Mouse (Mus musculus) hindbrain, embryonic 10.5 days (tissue): ENCODE results near the gene Pgam1. TPM values are rescaled to one million over a fixed set of nuclear protein-coding genes. Genes with fewer than 3 reads are reported as not detected.
"Not testable (repeated sequence)": the region's sequence is repeated elsewhere in the genome, so short reads cannot be mapped to it uniquely, and the experiment has no call there.

ENCODE experiments used
- DNase-seq: peaks from one replicate; pipeline ENCODE4 v3.0.0-alpha.2; 2017; ENCODE audit warnings: low spot score
- H3K27ac ChIP-seq: fragments of 300-500 bp; sonication (generic); 2 replicates; pipeline ENCODE4 v1.5.1; 2016; ENCODE audit warnings: mild to moderate bottlenecking, moderate library complexity
- H3K27me3 ChIP-seq: fragments of 300-500 bp; sonication (generic); 2 replicates; pipeline ENCODE4 v1.6.1; 2016; ENCODE audit warnings: mild to moderate bottlenecking; ENCODE audit not compliant: poor library complexity, insufficient read depth, severe bottlenecking
- H3K36me3 ChIP-seq: fragments of 300-500 bp; sonication (generic); 2 replicates; pipeline ENCODE4 v1.6.1; 2016; ENCODE audit warnings: mild to moderate bottlenecking, moderate library complexity
- H3K4me1 ChIP-seq: fragments of 300-500 bp; sonication (generic); replicated peaks from 2 replicates; pipeline ENCODE4 v1.6.1; 2016; ENCODE audit warnings: mild to moderate bottlenecking
- H3K4me3 ChIP-seq: fragments of 300-500 bp; sonication (generic); 2 replicates; pipeline ENCODE4 v1.5.1; 2016; ENCODE audit warnings: mild to moderate bottlenecking, moderate library complexity
- H3K9me3 ChIP-seq: fragments of 300-500 bp; sonication (generic); 2 replicates; pipeline ENCODE4 v1.6.1; 2016; ENCODE audit warnings: mild to moderate bottlenecking, moderate library complexity
- WGBS: fragments of 180-500 bp; shearing (Covaris S2); methylation state at CpG from one replicate; pipeline ENCODE4 v1.1.7; 2016; 5-methylcytosine and 5-hydroxymethylcytosine counted together
- polyA plus RNA-seq: library from polyadenylated mRNA; unstranded; fragments of >200 nt; fragmentation: Nextera tagmentation; extraction: Ambion mirVana; gene quantifications from 2 replicates; pipeline ENCODE4 v1.2.1, GENCODE M21; 2016

Pgam1 gene
- polyA plus RNA-seq, 1 experiment from 2014 or later: 900 TPM

DNA sequence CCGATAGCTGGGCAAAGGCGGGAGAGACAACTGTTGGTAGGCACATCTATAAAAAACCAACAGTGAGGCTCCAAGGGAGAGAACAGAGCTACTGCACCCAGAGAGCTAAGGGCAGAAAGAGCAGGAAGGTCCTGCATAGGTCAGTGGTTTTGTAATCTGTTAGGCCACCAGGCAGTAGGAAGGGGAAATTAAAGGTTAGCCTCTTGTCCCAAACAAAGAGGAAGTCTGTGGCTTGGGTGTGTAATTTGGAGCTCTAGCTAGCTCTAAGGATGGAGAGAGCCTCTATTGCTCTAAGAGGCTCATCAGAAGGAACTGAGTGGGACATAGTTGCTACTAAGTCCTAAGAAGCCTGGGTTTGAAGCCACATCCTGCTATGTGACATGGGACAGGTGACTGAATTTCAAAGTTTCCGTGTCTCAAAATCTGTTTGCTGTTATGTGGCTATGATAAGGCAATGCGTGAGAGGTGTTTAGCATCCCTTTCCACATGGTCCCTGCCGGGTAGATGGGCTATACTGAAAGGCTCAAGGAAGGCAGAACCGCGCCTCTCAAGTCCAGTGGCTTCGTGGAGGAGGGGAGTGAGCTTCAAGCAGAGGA, 11.1 kb upstream of the Pgam1 start:
- Histone ChIP-seq H3K27me3 (no peaks in the 10 kb centered on the region), H3K4me1 (peaks cover 5% of the 10 kb centered on the region), H3K4me3 (no peak overlapping the region), H3K9me3 (no peaks in the 10 kb centered on the region), H3K36me3 (no peaks in the 10 kb centered on the region), H3K27ac (no peak overlapping the region)
- DNase-seq: no peak
- 88% methylated on average over 8 of the region's 8 CpGs for WGBS

DNA sequence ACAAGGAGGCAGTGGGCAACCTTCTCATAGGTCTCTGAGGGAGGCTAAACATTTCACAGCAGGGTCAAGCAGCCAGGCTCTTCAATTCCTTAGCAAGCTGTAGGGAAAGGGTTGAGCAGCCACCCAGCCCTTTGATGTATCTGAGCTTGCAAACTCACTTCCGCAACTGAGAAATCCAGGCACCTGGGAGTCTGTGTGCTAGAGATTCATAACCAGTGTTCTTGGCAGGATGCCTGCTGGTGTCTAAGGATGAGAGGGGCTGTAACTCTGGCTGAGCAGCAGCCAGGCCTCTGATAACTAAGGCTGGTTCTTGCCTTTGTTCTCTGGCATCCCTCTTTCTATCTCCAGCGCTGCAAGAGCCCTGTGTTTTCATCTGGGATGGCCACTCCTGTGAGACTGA, 10.0 kb upstream of the Pgam1 start:
- 70% methylated on average over 2 of the region's 2 CpGs for WGBS
- no peak overlapping the region for H3K27ac ChIP-seq
- H3K4me3 ChIP-seq: no peak overlapping the region
- no peaks in the 10 kb centered on the region for H3K27me3 ChIP-seq
- DNase-seq: no peak
- H3K4me1 ChIP-seq: no peaks in the 10 kb centered on the region
- no peaks in the 10 kb centered on the region for H3K9me3 ChIP-seq
- H3K36me3 ChIP-seq: no peaks in the 10 kb centered on the region

DNA sequence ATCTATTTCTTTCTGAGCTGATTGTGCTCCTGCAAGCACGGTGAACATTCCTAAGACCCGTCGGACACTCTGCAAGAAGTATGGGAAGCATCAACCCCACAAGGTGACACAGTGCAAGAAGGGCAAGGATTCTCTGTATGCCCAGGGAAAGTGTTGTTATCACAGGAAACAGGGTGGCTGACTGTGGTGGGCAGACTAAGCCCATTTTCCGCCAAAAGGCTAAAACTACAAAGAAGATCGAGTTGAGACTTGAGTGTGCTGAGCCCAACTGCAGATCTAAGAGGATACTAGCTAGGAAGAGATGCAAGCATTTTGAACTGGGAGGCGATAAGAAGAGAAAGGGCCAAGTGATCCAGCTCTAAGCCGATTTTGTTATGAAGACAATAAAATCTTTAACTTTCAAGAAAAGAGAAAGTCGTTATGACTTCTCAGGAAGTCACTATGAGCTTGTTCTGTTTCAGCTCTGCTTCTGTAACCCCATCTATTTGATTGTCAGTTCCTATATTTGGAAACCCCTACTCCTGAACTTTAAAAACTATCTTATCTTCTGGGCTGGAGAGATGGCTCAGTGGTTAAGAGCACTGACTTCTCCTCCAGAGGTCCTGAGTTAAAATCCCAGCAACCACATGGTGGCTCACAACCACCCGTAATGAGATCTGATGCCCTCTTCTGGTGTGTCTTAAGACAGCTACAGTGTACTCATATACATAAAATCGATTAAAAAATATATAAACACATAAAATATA, 8.7 kb upstream of the Pgam1 start:
- Histone ChIP-seq H3K4me1 (no peaks in the 10 kb centered on the region), H3K9me3 (no peaks in the 10 kb centered on the region), H3K27me3 (no peaks in the 10 kb centered on the region), H3K36me3 (no peaks in the 10 kb centered on the region), H3K27ac (no peak overlapping the region), H3K4me3 (no peak overlapping the region)
- WGBS: 89% methylated on average over 10 of the region's 10 CpGs
- no peak for DNase-seq

DNA sequence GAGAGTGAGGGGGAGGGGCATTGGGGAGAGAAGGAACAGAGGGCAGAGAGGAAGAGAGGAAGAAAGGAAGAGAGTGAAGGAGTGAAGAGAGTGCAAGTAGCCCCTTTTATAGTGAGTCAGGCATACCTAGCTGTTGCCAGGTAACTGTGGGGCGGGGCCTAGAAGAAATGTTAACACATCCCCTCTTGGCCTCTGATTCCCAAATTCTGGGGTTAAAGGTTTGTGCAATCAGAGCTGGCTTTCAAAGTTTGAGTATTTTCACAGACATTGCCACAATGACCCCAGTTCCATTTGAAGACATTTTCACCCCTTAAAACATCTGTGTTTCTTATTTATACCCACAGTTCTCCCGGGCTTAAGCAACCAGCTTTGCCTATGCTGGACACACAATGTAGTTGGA, 6.5 kb upstream of the Pgam1 start:
- no peak for DNase-seq
- 88% methylated on average over 2 of the region's 2 CpGs for WGBS
- H3K9me3 ChIP-seq: no peaks in the 10 kb centered on the region
- H3K27ac ChIP-seq: no peak overlapping the region
- H3K4me3 ChIP-seq: no peak overlapping the region
- no peaks in the 10 kb centered on the region for H3K4me1 ChIP-seq
- H3K27me3 ChIP-seq: no peaks in the 10 kb centered on the region
- H3K36me3 ChIP-seq: no peaks in the 10 kb centered on the region

DNA sequence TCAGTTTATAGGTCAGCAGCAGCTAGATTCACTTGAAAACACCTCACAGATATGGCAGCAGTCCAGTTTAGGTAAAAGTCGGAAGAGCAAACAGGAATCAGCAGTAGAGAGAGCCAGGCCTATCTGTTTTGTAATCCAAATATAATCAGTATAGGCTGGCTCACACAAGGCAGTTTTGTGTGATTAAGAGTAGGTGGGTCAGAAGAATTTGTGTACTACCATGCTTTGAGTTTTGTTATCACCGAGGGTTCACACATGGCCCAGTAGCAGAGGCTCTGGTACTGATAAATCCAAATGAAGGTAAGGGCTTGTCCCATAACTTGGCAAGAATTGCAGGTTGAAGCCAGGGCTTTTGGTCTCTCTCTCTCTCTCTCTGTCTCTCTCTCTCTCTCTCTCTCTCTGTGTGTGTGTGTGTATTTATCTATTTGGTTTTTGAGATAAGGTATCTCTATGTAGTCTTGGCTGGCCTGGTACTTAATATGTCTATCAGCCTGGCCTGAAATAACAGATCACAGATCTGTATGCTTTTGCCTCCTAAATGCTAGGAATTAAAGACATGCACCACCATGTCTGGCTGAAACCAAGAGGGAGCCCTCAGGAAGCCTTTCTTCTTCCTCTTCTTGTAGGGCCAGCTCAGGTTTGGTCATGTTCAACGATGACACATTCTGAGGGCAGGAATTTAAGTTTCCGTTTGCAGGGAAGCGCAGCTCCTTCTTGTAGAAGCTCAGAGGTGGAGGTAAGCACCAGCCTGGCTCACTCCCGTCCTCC, 5.2 kb upstream of the Pgam1 start:
- Histone ChIP-seq H3K27ac (no peak overlapping the region), H3K27me3 (no peaks in the 10 kb centered on the region), H3K4me3 (no peak overlapping the region), H3K4me1 (no peaks in the 10 kb centered on the region), H3K9me3 (no peaks in the 10 kb centered on the region), H3K36me3 (no peaks in the 10 kb centered on the region)
- 65% methylated on average over 6 of the region's 6 CpGs for WGBS
- DNase-seq: no peak

DNA sequence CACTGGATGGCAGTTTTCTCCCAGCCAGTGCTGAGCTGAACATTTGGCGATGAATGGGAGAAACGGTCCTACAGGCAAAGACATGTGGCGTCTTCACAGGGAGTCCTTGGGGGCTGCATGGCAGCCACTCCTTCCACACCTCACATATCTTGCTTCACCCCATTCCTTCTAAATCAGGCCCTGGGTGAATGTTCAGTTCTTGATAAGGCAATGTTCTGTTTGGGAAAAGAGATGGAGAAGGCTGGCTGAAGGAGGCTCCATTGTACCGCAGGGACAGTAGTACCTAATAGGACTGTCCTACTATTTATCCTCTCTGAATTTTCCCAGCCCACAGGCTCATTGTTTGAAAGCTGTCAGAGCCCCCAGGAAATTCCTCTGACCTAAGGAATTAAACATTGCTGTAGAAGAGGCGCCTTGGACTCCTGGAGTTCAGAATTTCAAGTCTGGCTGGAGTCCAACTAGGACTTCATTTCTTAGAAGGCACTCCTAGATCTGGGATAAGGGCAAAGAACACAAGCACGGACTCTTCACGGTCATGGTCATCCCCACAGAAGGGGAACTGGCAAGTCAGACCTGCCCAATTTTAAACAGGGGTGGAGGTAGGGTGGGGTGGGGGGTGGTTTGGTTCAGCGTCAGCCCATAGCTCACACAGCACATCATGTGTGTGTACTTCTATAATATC, 4.5 kb upstream of the Pgam1 start:
- no peak overlapping the region for H3K27ac ChIP-seq
- 59% methylated on average over 8 of the region's 8 CpGs for WGBS
- no peak for DNase-seq

DNA sequence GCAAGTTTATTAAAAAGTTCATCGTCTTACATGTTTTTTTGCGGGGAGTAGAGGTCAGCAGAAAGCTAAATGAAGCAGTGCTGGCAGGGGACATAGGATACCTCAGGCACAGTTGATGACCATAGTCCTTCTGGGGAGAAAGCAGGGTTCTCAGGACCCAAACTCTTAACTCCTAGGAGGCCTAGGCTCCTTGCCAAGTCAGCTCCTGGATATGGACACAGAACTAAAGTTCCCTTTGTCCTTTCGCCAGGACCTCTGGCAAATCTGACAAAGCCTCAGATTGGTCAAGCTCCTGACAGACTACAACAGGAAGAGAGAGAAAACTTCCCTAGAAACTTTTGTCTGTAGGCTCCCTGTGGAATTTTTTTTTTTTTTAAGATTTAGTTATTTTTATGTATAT, 3.0 kb upstream of the Pgam1 start:
- H3K36me3 ChIP-seq: peaks cover 5% of the 10 kb centered on the region
- 92% methylated on average over 3 of the region's 3 CpGs for WGBS
- no peaks in the 10 kb centered on the region for H3K27me3 ChIP-seq
- H3K4me3 ChIP-seq: no peak overlapping the region
- no peak overlapping the region for H3K27ac ChIP-seq
- DNase-seq: no peak
- no peaks in the 10 kb centered on the region for H3K9me3 ChIP-seq
- H3K4me1 ChIP-seq: peaks cover 11% of the 10 kb centered on the region

More for the DNA sequence above, 4.5 kb upstream of the Pgam1 start:
- no peaks in the 10 kb centered on the region for H3K27me3 ChIP-seq
- H3K4me1 ChIP-seq: no peaks in the 10 kb centered on the region
- no peaks in the 10 kb centered on the region for H3K9me3 ChIP-seq
- H3K4me3 ChIP-seq: no peak overlapping the region
- H3K36me3 ChIP-seq: no peaks in the 10 kb centered on the region

DNA sequence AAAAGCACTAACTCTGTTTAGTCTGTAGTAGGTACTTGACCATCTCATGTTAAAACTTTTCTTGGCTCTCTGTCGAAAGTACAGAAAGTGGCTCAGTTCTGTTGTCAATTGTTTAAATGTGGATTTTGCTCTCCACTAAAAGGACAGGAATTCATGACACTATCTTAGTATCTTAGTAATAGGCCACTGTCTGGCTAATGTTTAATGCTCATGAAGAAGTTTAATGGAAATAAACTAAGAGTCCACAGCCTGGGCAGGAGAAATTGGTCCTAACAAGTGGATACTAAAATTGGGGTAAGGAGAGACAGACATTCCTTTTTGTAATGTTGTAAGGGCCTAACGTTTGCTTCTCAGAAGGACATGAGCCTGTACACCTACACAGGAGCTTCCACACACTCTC, 1.3 kb upstream of the Pgam1 start:
- Histone ChIP-seq H3K9me3 (no peaks in the 10 kb centered on the region), H3K36me3 (peaks cover 21% of the 10 kb centered on the region), H3K27me3 (no peaks in the 10 kb centered on the region), H3K27ac (no peak overlapping the region; the same call in 1 of the 2 replicates), H3K4me3 (no peak overlapping the region), H3K4me1 (peaks cover 18% of the 10 kb centered on the region)
- no peak for DNase-seq
- 85% methylated on average over 2 of the region's 2 CpGs for WGBS

DNA sequence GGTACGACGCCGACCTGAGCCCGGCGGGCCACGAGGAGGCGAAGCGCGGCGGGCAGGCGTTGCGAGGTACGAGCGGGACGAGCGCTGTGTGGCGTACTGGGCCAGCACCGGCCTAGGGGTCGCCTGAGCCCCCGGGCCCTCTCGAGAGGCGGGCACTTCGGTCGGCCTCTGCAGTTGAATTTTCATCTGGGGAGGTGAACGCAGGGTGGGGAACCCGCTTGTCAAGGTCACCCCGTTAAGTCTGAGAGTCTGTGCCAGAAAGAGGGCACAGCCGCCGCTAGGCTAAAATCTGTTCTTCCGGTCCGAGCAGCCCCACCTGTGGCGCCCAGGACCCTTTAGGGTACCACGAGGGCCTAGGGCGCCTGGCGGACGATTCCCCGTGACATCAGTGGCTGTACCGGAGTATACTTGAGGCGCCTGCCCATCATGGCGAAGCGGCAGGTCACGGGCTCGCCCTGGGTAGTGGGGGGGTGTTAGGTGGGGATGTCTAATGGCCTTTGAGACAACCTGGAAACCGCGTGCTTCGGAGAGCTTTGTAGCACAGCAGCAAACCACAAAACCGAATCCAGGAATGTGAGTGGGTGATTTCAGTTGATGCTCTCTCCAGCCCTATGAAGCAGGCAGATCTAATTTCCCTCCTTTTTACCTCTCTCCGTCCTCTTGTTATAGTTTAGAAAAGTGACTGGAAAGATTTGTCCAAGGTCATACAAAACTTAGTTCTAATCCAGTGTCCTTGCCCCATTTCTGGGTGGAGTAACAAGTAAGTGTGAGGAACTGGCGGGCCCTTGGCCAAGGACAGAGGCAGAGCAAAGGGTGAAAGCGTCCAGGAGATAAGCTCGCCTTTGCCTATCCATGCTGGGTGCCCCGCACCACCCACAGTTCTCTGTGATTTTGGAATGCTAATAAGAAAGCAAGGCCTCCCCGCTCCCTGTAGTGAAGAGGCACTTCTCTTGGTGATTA, 678 bp downstream of the Pgam1 start:
- Histone ChIP-seq H3K27me3 (no peaks in the 10 kb centered on the region), H3K27ac (peak overlapping the region; percentile 97), H3K9me3 (no peaks in the 10 kb centered on the region), H3K4me3 (peak overlapping the region; percentile 97), H3K36me3 (peaks cover 41% of the 10 kb centered on the region), H3K4me1 (peaks cover 18% of the 10 kb centered on the region)
- under 1% methylated on average over 53 of the region's 53 CpGs for WGBS
- peak; percentile 62 for DNase-seq

DNA sequence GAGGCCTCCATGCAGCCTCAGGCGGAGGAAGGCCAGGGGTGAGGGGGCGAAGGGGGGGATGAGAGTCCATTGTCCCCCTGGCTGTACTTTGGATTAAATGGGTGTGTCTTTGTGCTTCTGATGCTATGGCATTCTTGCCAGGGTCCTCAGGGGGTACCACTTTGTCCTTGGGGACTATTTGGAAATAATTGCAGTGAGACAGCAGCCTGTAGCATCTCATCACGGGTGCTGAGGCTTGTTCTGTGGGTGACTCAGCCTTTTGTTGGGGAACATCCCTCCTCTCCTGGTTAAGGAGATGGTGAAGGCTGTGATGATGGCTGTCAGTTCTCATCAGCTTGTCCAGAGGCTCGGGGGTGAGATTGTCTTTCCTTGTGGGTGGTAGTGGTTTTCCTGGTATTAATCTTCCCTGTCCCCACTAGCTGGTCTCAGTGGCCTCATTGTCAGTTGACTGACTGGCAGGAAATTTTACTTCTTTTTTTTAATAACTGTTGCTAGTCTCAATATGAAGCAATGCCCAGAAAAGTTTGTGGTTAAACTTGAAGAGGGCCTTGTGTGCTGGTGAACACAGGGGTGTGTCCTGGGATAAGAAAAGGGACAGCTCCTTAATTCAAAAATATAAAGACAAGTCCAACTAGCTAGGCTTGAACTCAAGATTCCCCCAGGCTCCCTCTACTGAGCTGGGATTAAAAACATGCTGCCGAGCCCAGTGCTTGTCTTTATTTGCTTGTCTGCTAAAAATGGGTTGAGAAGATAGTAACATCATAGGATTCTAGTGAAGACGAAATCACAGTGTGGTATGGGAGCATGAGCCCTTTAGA, 2.3 kb downstream of the Pgam1 start:
- DNase-seq: no peak
- Histone ChIP-seq H3K4me3 (peak overlapping the region; percentile 97), H3K9me3 (no peaks in the 10 kb centered on the region), H3K27me3 (no peaks in the 10 kb centered on the region), H3K27ac (peak overlapping the region; percentile 97), H3K4me1 (peaks cover 18% of the 10 kb centered on the region), H3K36me3 (peaks cover 48% of the 10 kb centered on the region)
- 44% methylated on average over 6 of the region's 6 CpGs for WGBS

DNA sequence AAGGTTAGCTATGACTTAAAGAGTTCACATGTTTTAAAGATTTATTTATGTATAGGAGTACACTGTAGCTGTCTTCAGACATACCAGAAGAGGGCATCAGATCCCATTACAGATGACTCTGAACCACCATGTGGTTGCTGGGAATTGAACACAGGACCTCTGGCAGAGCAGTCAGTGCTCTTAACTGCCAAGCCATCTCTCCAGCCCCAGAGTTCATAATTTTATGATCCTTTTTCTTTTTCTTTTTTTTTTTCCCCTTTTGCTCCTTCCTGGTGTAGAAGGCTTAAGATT, 2.8 kb downstream of the Pgam1 start:
- Histone ChIP-seq H3K36me3 (peaks cover 54% of the 10 kb centered on the region), H3K4me1 (peaks cover 18% of the 10 kb centered on the region), H3K4me3 (peak overlapping the region; percentile 97)
- H3K27ac ChIP-seq, H3K9me3 ChIP-seq, H3K27me3 ChIP-seq, DNase-seq: not testable (repeated sequence)
